Mouse (Mus musculus) thymus, adult 2 months (tissue): ENCODE results near the gene Tgm1. TPM values are rescaled to one million over a fixed set of nuclear protein-coding genes. Genes with fewer than 3 reads are reported as not detected.

ENCODE experiments used
- DNase-seq: peaks from one replicate; pipeline ENCODE4 v3.0.0; 2021
- H3K27ac ChIP-seq: fragments of 200-500 bp; 2 replicates; pipeline ENCODE4 v1.5.1; 2012; ENCODE audit warnings: low read length, control low read depth; ENCODE audit not compliant: control insufficient read depth, insufficient read depth
- H3K27me3 ChIP-seq: fragments of 200-500 bp; 2 replicates; pipeline ENCODE4 v1.6.1; 2012; ENCODE audit warnings: mild to moderate bottlenecking, low read length, moderate library complexity, mixed read lengths; ENCODE audit not compliant: control insufficient read depth, insufficient read depth
- H3K36me3 ChIP-seq: fragments of 200-500 bp; 2 replicates; pipeline ENCODE4 v1.6.1; 2012; ENCODE audit warnings: mild to moderate bottlenecking, low read length, moderate library complexity; ENCODE audit not compliant: control insufficient read depth, insufficient read depth
- H3K4me1 ChIP-seq: fragments of 200-500 bp; replicated peaks from 2 replicates; pipeline ENCODE4 v1.6.1; 2012; ENCODE audit warnings: low read length; ENCODE audit not compliant: control insufficient read depth, insufficient read depth
- H3K4me3 ChIP-seq: fragments of 200-500 bp; 2 replicates; pipeline ENCODE4 v1.5.1; 2012; ENCODE audit warnings: mild to moderate bottlenecking, low read length, control low read depth, moderate library complexity; ENCODE audit not compliant: control insufficient read depth, insufficient read depth
- CTCF ChIP-seq: fragments of 200-500 bp; IDR thresholded peaks from 2 replicates; pipeline ENCODE4 v1.5.1; 2012; ENCODE audit warnings: mild to moderate bottlenecking, control low read depth, low read length, moderate library complexity, borderline replicate concordance; ENCODE audit not compliant: control insufficient read depth, poor library complexity, insufficient read depth; ENCODE audit errors: extremely low read depth
- POLR2A ChIP-seq: fragments of 200-500 bp; IDR thresholded peaks from 2 replicates; pipeline ENCODE4 v1.6.1; 2012; ENCODE audit warnings: mild to moderate bottlenecking, low read length, control low read depth, moderate library complexity; ENCODE audit not compliant: control insufficient read depth, poor library complexity, insufficient read depth; ENCODE audit errors: extremely low read depth
- WGBS: fragments of 180-500 bp; shearing (Covaris S2); methylation state at CpG from one replicate; pipeline ENCODE4 v1.1.7; 2018; 5-methylcytosine and 5-hydroxymethylcytosine counted together
- polyA plus RNA-seq: library from polyadenylated mRNA; depleted of rRNA; stranded (reverse); fragments of >200 nt; gene quantifications from 2 replicates; pipeline ENCODE4 v1.2.3, GENCODE M21; 2012

Tgm1 gene
- polyA plus RNA-seq, 1 experiment: 8.2 TPM

DNA sequence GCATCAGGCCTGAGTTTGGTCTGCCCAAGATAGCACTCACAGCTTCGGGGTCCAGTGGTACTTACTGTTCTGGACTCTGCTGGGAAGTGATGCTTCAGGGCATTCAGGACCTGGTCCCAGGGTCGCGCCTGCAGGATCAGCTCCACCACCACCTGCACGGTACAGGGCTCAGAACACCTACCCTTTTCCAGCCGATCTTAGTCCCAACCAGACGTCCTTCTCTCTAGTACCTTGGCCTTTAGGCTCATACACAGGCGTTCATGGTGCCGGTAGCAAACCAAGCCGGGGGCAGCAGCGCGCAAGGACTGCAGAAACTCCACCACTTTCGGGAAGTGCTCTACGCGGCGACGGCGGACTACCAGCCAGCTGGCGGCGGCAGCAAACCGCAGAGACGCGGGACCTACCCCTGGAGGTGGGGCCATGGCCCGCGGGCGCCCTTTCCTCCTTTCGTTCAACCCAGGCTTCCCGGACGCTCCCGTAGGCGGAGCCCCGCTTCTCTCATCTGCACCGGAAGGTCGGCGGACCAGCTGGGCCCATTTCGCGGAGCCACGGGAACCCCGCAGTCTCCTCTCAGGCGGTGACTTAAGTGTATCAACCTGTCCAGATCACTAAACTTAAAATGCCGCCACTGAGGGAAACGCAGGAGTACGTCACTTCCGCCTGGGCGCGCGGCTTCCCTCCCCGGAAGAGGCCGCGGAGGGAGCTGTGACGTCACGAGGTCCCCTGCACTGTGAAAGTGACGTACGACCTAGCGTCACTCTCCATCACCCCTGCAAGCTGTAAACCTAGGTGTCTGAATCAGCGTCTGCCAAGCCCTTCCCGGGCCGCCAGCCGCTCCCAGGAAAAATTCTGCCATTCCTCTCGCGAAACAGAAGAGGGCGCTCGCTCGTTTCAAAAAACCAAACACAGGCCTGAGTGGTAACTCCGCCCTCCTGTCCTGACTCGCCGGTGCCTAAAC lies 32.3 kb downstream of the Tgm1 start, which contains the start of gene Tinf2:
Gene Tinf2 (minus strand): TSS at position 661 of the 958 bp plus-strand sequence.
- peak within 1 kb of the TSS; percentile 72 for H3K27ac ChIP-seq
- H3K4me3 ChIP-seq: peak within 1 kb of the TSS; percentile 62
- peak; percentile 91 for DNase-seq
- H3K36me3 ChIP-seq: peaks cover 34% of the 10 kb centered on the region
- H3K4me1 ChIP-seq: peaks cover 8% of the 10 kb centered on the region
- no peaks in the 10 kb centered on the region for H3K27me3 ChIP-seq
- under 1% methylated on average over 66 of the region's 66 CpGs for WGBS
- TF ChIP-seq POLR2A (0 out of 2 replicates have a peak, but pooled peaks have one; percentile 20), CTCF (peak; percentile 92)

- Histone ChIP-seq H3K4me3 (no peak overlapping the region), H3K27ac (no peak overlapping the region), H3K4me1 (peaks cover 8% of the 10 kb centered on the region), H3K36me3 (peaks cover 39% of the 10 kb centered on the region), H3K27me3 (no peaks in the 10 kb centered on the region)
- 85% methylated on average over 4 of the region's 4 CpGs for WGBS
- DNase-seq: no peak
- no peak for TF ChIP-seq POLR2A
- TF ChIP-seq CTCF: no peak
These were observed 36.1 kb downstream of the Tgm1 start for GRCm38 (mm10) chr14:55677615-55678014.

- 62% methylated on average over 7 of the region's 7 CpGs for WGBS
- H3K27me3 ChIP-seq: no peaks in the 10 kb centered on the region
- peaks cover 15% of the 10 kb centered on the region for H3K36me3 ChIP-seq
- H3K27ac ChIP-seq: no peak overlapping the region; the same call in 1 of the 2 replicates
- TF ChIP-seq POLR2A (no peak), CTCF (no peak)
- peaks cover 3% of the 10 kb centered on the region; the same call in 1 of the 2 replicates for H3K4me1 ChIP-seq
- no peak overlapping the region for H3K4me3 ChIP-seq
- no peak for DNase-seq
These were observed 41.0 kb downstream of the Tgm1 start for GRCm38 (mm10) chr14:55672741-55673060.

- peak; percentile 86 for DNase-seq
- Histone ChIP-seq H3K27ac (peak within 1 kb of the TSS; percentile 52), H3K4me3 (peak within 1 kb of the TSS; percentile 76), H3K36me3 (peaks cover 10% of the 10 kb centered on the region), H3K4me1 (peaks cover 3% of the 10 kb centered on the region; the same call in 1 of the 2 replicates), H3K27me3 (no peaks in the 10 kb centered on the region)
- TF ChIP-seq POLR2A: peak; percentile 57; the same call in 1 of the 2 replicates
- peak; percentile 31; the same call in 1 of the 2 replicates for TF ChIP-seq CTCF
- under 1% methylated on average over 38 of the region's 38 CpGs for WGBS
These were observed 41.6 kb downstream of the Tgm1 start, which contains the start of the genes Gmpr2 and Nedd8 for GRCm38 (mm10) chr14:55671833-55672740. Gmpr2 (plus strand) TSS chr14:55671941. Nedd8 (minus strand) TSS chr14:55672124.

GRCm38 (mm10) chr14:55671486-55671832 lies 42.3 kb downstream of the Tgm1 start:
- peak overlapping the region; percentile 76 for H3K4me3 ChIP-seq
- peaks cover 3% of the 10 kb centered on the region; the same call in 1 of the 2 replicates for H3K4me1 ChIP-seq
- no peak for TF ChIP-seq CTCF
- no peak for TF ChIP-seq POLR2A
- no peak overlapping the region for H3K27ac ChIP-seq
- H3K36me3 ChIP-seq: peaks cover 6% of the 10 kb centered on the region; the same call in 1 of the 2 replicates
- WGBS: under 1% methylated on average over 12 of the region's 12 CpGs
- DNase-seq: no peak
- H3K27me3 ChIP-seq: no peaks in the 10 kb centered on the region

DNA sequence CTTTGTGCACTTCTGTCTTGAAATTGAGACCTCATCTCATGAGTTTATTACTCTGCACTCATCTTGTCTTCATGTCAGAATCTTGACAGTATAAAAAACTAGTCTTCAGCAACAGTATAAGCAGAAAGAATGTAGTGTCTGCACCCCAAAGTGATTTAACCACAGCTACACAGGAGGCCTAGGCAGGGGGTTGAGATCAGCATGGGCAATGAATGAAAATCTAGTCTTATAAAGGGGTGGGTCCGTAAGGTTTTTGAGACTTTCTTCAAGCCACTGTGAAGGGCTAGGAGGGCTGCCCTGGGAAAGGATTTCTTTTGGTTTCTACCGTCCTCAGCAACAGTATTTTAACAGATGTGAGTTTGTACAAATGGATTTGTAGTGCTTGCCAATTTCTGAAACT lies 53.1 kb downstream of the Tgm1 start:
- Histone ChIP-seq H3K27me3 (no peaks in the 10 kb centered on the region), H3K36me3 (peaks cover 19% of the 10 kb centered on the region), H3K27ac (no peak overlapping the region), H3K4me3 (peak overlapping the region; percentile 97; the same call in 1 of the 2 replicates), H3K4me1 (peaks cover 6% of the 10 kb centered on the region; the same call in 1 of the 2 replicates)
- no peak for TF ChIP-seq POLR2A
- no peak for TF ChIP-seq CTCF
- 60% methylated on average over 2 of the region's 2 CpGs for WGBS
- DNase-seq: no peak
